Mouse (Mus musculus) myocyte (in vitro differentiated cells): Measurements from ENCODE around the gene Slc8a1. TPM values are rescaled to one million over a fixed set of nuclear protein-coding genes. Genes with fewer than 3 reads are reported as not detected.

Experiments
- H3K27me3 ChIP-seq: one replicate; pipeline ENCODE4 v1.6.1; 2011; ENCODE audit not compliant: control insufficient read depth, insufficient read depth, insufficient read length
- H3K36me3 ChIP-seq: one replicate; pipeline ENCODE4 v1.6.1; 2011; ENCODE audit not compliant: control insufficient read depth, insufficient read depth
- H3K4me2 ChIP-seq: one replicate; pipeline ENCODE4 v1.6.1; 2011; ENCODE audit warnings: low read depth, control low read depth
- H3K4me3 ChIP-seq: one replicate; pipeline ENCODE4 v1.5.1; 2011; ENCODE audit warnings: mild to moderate bottlenecking, control low read depth, moderate library complexity
- H3K79me2 ChIP-seq: one replicate; pipeline ENCODE4 v1.6.1; 2011; ENCODE audit not compliant: control insufficient read depth, insufficient read depth
- H3ac ChIP-seq: one replicate; pipeline ENCODE4 v1.6.1; 2011; ENCODE audit not compliant: control insufficient read depth, insufficient read length
- CEBPB ChIP-seq: IDR thresholded peaks from 2 replicates; pipeline ENCODE4 v1.6.1; 2011; ENCODE audit warnings: mild to moderate bottlenecking, moderate library complexity; ENCODE audit not compliant: poor library complexity, insufficient read depth, severe bottlenecking
- E2F4 ChIP-seq: IDR thresholded peaks from one replicate; pipeline ENCODE4 v1.6.1; 2011; ENCODE audit warnings: mild to moderate bottlenecking, control low read depth, moderate library complexity; ENCODE audit not compliant: insufficient read depth
- MAX ChIP-seq: IDR thresholded peaks from one replicate; pipeline ENCODE4 v1.6.1; 2011; ENCODE audit warnings: low read depth, mild to moderate bottlenecking, control low read depth
- MYOD1 ChIP-seq, 3 experiments: IDR thresholded peaks; one replicate each; pipeline ENCODE4 v1.6.1; 2011; ENCODE audit warnings: control low read depth in 2 of 3, low read depth in 2 of 3, mild to moderate bottlenecking in 2 of 3, moderate library complexity in 1 of 3; ENCODE audit not compliant: insufficient read length in 2 of 3, control insufficient read depth in 1 of 3
- MYOG ChIP-seq, 3 experiments: IDR thresholded peaks; one replicate each; pipeline ENCODE4 v1.6.1; 2011; ENCODE audit warnings: control low read depth in 2 of 3, low read depth in 2 of 3, mild to moderate bottlenecking in 2 of 3; ENCODE audit not compliant: insufficient read length in 2 of 3, control insufficient read depth in 1 of 3, insufficient read depth in 1 of 3
- POLR2A ChIP-seq: IDR thresholded peaks from one replicate; pipeline ENCODE4 v1.6.1; 2011; ENCODE audit warnings: low read depth, mild to moderate bottlenecking, control low read depth, moderate library complexity; ENCODE audit not compliant: insufficient read length
- POLR2AphosphoS2 ChIP-seq: IDR thresholded peaks from one replicate; pipeline ENCODE4 v1.6.1; 2011; ENCODE audit warnings: low read depth, control low read depth; ENCODE audit not compliant: insufficient read length
- REST ChIP-seq: IDR thresholded peaks from one replicate; pipeline ENCODE4 v1.6.1; 2011; ENCODE audit warnings: mild to moderate bottlenecking, control low read depth, moderate library complexity; ENCODE audit not compliant: insufficient read depth, insufficient read length
- SRF ChIP-seq: IDR thresholded peaks from one replicate; pipeline ENCODE4 v1.6.1; 2011; ENCODE audit warnings: low read depth; ENCODE audit not compliant: control insufficient read depth, insufficient read length
- TCF12 ChIP-seq: IDR thresholded peaks from one replicate; pipeline ENCODE4 v1.6.1; 2011; ENCODE audit warnings: mild to moderate bottlenecking, control low read depth; ENCODE audit not compliant: poor library complexity, insufficient read depth, severe bottlenecking
- TCF3 ChIP-seq: IDR thresholded peaks from one replicate; pipeline ENCODE4 v1.6.1; 2011; ENCODE audit warnings: low read depth, control low read depth; ENCODE audit not compliant: insufficient read length
- USF1 ChIP-seq: IDR thresholded peaks from one replicate; pipeline ENCODE4 v1.6.1; 2011; ENCODE audit warnings: low read depth, mild to moderate bottlenecking, control low read depth, moderate library complexity
- polyA plus RNA-seq: library from polyadenylated mRNA; unstranded; fragments of >200 nt; fragmentation: generic; extraction: Trizol; gene quantifications from one replicate; pipeline ENCODE4 v1.2.1, GENCODE M21; 2012; ENCODE audit warnings: missing spikeins

The Slc8a1 gene
- polyA plus RNA-seq, 1 experiment, result 3.0 TPM

DNA sequence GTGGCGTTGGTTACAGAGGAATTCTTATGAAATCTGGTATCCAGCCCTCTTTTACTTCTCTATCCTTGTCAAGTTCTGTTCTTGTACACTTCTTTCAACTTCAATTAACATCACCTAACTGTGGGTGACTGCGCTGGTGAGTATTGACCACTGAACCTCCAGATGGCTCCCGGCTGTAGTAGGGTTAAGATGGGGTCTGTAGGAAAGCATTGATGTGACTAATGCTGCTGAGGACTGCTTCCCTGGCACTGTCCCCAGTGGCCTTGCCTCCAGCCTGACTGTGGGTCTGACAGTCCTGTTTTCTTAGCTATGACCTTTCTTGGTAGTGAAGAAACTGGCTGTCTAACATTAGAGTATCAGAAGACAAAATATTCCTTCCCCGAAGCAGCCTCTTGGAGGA, 335.1 kb downstream of the Slc8a1 start:
- Histone ChIP-seq H3K36me3 (no peaks in the 10 kb centered on the region), H3K4me2 (peak overlapping the region; percentile 12), H3ac (no peak overlapping the region), H3K27me3 (no peaks in the 10 kb centered on the region), H3K4me3 (no peak overlapping the region), H3K79me2 (no peaks in the 10 kb centered on the region)
- no peak for TF ChIP-seq TCF3
- TF ChIP-seq MYOD1 (IDR thresholded peaks at IDR 0.05; ENCODE audit: control insufficient read depth in 1 of 3, insufficient read length in 2 of 3, low read depth in 2 of 3), result no peak
- no peak for TF ChIP-seq USF1
- TF ChIP-seq MYOG (IDR thresholded peaks at IDR 0.05; ENCODE audit: control insufficient read depth in 1 of 3, insufficient read depth in 1 of 3, insufficient read length in 2 of 3, low read depth in 2 of 3), result no peak
- TF ChIP-seq MAX, result no peak
- no peak for TF ChIP-seq E2F4
- no peak for TF ChIP-seq POLR2AphosphoS2
- no peak for TF ChIP-seq TCF12
- no peak for TF ChIP-seq SRF
- no peak for TF ChIP-seq CEBPB

DNA sequence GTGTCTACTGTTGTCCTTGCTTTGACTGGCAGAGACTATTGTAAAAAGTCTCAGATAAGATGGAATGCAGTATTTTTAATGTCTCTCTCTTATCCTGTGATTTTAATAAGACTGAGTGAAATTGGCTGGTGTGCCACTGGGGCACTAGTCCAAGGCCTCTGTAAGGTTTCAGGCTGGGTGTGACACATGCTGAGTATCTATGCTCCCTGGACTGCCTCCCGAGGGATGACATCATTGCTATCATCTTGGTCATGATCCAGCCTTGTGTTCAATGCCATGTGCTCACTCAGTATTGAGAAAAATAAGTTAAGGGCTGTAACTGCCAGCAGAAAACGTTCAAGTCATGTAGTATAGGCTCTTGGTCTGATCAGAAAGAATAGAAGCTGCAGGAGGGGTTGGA, 335.5 kb downstream of the Slc8a1 start:
- no peak overlapping the region for H3K4me3 ChIP-seq
- H3K36me3 ChIP-seq, result no peaks in the 10 kb centered on the region
- peak overlapping the region; percentile 13 for H3K4me2 ChIP-seq
- no peaks in the 10 kb centered on the region for H3K27me3 ChIP-seq
- no peak overlapping the region for H3ac ChIP-seq
- TF ChIP-seq MYOG (IDR thresholded peaks at IDR 0.05; ENCODE audit: control insufficient read depth in 1 of 3, insufficient read depth in 1 of 3, insufficient read length in 2 of 3, low read depth in 2 of 3), result peak in 1 of 3 experiments; percentile 9
- peak; percentile 38 for TF ChIP-seq MAX
- TF ChIP-seq TCF12, result no peak
- no peaks in the 10 kb centered on the region for H3K79me2 ChIP-seq

DNA sequence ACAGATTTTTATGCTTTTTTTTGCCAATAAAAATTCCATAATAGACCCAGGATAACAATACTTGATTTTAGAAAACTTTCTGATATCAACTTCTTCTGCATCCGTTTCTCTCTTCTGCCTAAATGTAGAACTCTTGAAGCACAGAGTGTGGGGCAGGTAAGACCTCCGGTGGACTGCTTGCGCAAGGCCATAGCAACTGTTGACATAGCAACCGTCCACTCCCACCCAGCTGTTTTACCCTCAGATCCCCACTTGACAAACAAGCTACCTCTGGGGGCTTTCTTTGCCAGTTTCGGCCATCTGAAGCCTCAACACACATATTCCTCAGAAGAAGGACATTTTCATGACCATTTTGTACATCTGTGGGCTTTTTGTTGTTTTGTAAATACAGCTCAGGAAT, 337.8 kb downstream of the Slc8a1 start:
- no peaks in the 10 kb centered on the region for H3K36me3 ChIP-seq
- H3ac ChIP-seq, result no peak overlapping the region
- no peak for TF ChIP-seq CEBPB
- no peak for TF ChIP-seq MYOG (IDR thresholded peaks at IDR 0.05; ENCODE audit: control insufficient read depth in 1 of 3, insufficient read depth in 1 of 3, insufficient read length in 2 of 3, low read depth in 2 of 3)
- no peak for TF ChIP-seq MAX
- no peak for TF ChIP-seq SRF
- no peak for TF ChIP-seq POLR2A
- TF ChIP-seq TCF3, result no peak
- TF ChIP-seq E2F4, result no peak
- TF ChIP-seq POLR2AphosphoS2, result no peak
- H3K4me2 ChIP-seq, result no peak overlapping the region
- no peaks in the 10 kb centered on the region for H3K27me3 ChIP-seq
- no peak overlapping the region for H3K4me3 ChIP-seq
- no peaks in the 10 kb centered on the region for H3K79me2 ChIP-seq

DNA sequence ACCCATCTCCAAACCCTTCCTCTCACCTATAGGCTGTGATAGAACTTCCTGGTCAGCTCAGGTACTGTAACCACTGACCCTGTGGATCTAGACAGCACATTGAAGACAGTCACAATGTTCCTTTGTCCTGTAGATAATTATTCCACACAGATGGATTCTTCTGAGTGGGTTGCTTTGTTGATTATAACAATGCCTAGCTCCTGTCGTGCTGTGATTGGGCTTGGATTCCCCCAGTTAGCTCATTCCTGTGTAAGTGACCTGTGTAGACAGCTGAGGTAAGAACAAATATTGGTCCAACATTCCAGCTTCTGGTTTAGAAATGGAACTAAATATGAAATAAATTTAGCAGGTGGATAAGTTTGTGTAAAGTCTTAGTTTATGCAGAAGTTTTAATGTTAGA, 340.7 kb downstream of the Slc8a1 start:
- no peak overlapping the region for H3ac ChIP-seq
- no peaks in the 10 kb centered on the region for H3K27me3 ChIP-seq
- no peaks in the 10 kb centered on the region for H3K36me3 ChIP-seq
- H3K4me3 ChIP-seq, result no peak overlapping the region
- no peaks in the 10 kb centered on the region for H3K79me2 ChIP-seq
- H3K4me2 ChIP-seq, result no peak overlapping the region
- TF ChIP-seq E2F4 (no peak), POLR2A (no peak), SRF (no peak), REST (no peak)

DNA sequence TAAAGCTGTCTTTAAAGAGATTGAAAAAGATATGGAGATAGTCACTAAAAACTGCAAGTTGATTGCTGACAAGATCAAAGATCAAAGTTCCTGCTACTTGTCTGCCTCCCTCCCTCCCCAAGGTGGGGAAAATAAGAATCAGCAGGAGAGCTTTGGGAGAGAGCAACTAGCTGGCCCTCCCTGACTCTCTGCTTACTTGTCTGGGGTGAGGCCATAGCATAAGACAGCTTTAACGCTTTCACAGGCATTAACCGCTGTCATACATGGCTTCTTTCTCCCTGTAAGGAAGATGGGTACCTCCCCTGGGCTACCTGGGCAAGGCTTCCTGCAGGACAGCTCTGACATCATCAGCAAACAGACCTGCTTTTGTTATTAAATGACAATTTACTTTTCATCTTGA, 344.1 kb downstream of the Slc8a1 start:
- no peak overlapping the region for H3K4me2 ChIP-seq

More for the DNA sequence above, 344.1 kb downstream of the Slc8a1 start:
- Histone ChIP-seq H3K4me3 (no peak overlapping the region), H3K79me2 (no peaks in the 10 kb centered on the region), H3K36me3 (no peaks in the 10 kb centered on the region), H3ac (no peak overlapping the region), H3K27me3 (no peaks in the 10 kb centered on the region)
- TF ChIP-seq SRF, result no peak
- TF ChIP-seq POLR2A, result no peak
- TF ChIP-seq MYOD1 (IDR thresholded peaks at IDR 0.05; ENCODE audit: control insufficient read depth in 1 of 3, insufficient read length in 2 of 3, low read depth in 2 of 3), result no peak
- TF ChIP-seq MYOG (IDR thresholded peaks at IDR 0.05; ENCODE audit: control insufficient read depth in 1 of 3, insufficient read depth in 1 of 3, insufficient read length in 2 of 3, low read depth in 2 of 3), result no peak
- TF ChIP-seq CEBPB, result no peak
- no peak for TF ChIP-seq TCF3
- no peak for TF ChIP-seq TCF12
- TF ChIP-seq REST, result no peak
- TF ChIP-seq MAX, result no peak
